ENCODE assay signal across 7 mouse cellular contexts in genomic region chr16:4876033-4876680, GRCm38 (mm10). TPM values are rescaled to one million over a fixed set of nuclear protein-coding genes. Genes with fewer than 3 reads are reported as not detected.
DNase-seq lines count a peak whose midpoint lies in the region; ATAC-seq and TF ChIP-seq lines count a peak whose summit lies in the region.

No protein-coding gene starts in this region.

- H3K9ac ChIP-seq in hindbrain, postnatal 0 days (replicated peaks; ENCODE audit: low read length) = no peak overlapping the region
- 0 out of 2 replicates have a peak overlapping the region, but pooled peaks have one; percentile 8 for H3K9ac ChIP-seq in limb, embryonic 13.5 days
- no peak overlapping the region for H3K9ac ChIP-seq in neural tube, embryonic 13.5 days

- DNase-seq in cerebellum, adult 11-12 months = peak; percentile 72
- peak; percentile 82 for DNase-seq in hindbrain, postnatal 0 days (ENCODE audit: low spot score)
- DNase-seq in embryo, embryonic 10.5 days (ENCODE audit: low spot score) = no peak

- H3K4me2 ChIP-seq in hindbrain, postnatal 0 days (ENCODE audit: low read depth, low read length) = no peak overlapping the region
- no peak overlapping the region for H3K4me2 ChIP-seq in limb, embryonic 13.5 days (replicated peaks)
- H3K4me2 ChIP-seq in neural tube, embryonic 13.5 days = no peak overlapping the region

- H3K4me3 ChIP-seq in megakaryocyte, embryonic 14.5 days (replicated peaks) = peak overlapping the region; percentile 43
- H3K4me3 ChIP-seq in hindbrain, postnatal 0 days (ENCODE audit: low read length) = no peak overlapping the region
- no peak overlapping the region for H3K4me3 ChIP-seq in limb, embryonic 13.5 days
- H3K4me3 ChIP-seq in neural tube, embryonic 13.5 days = no peak overlapping the region

- H3K9me3 ChIP-seq in megakaryocyte, embryonic 14.5 days = no peaks in the 10 kb centered on the region
- H3K9me3 ChIP-seq in hindbrain, postnatal 0 days (ENCODE audit: low read length) = no peaks in the 10 kb centered on the region
- H3K9me3 ChIP-seq in limb, embryonic 13.5 days = no peaks in the 10 kb centered on the region
- H3K9me3 ChIP-seq in neural tube, embryonic 13.5 days = no peaks in the 10 kb centered on the region

- TF ChIP-seq CTCF in hindbrain, postnatal 0 days (IDR thresholded peaks at IDR 0.05; ENCODE audit: low read depth) = no peak

- no peak overlapping the region for H3K27ac ChIP-seq in hindbrain, postnatal 0 days
- H3K27ac ChIP-seq in limb, embryonic 13.5 days = no peak overlapping the region
- peak overlapping the region; percentile 28; the same call in 1 of the 2 replicates for H3K27ac ChIP-seq in neural tube, embryonic 13.5 days (replicated peaks)

- H3K27me3 ChIP-seq in megakaryocyte, embryonic 14.5 days (replicated peaks) = no peaks in the 10 kb centered on the region
- H3K27me3 ChIP-seq in hindbrain, postnatal 0 days (ENCODE audit: insufficient read depth, low read length) = no peaks in the 10 kb centered on the region
- H3K27me3 ChIP-seq in limb, embryonic 13.5 days = no peaks in the 10 kb centered on the region
- no peaks in the 10 kb centered on the region for H3K27me3 ChIP-seq in neural tube, embryonic 13.5 days

- peaks cover 85% of the 10 kb centered on the region for H3K4me1 ChIP-seq in megakaryocyte, embryonic 14.5 days
- peaks cover 15% of the 10 kb centered on the region for H3K4me1 ChIP-seq in hindbrain, postnatal 0 days (ENCODE audit: insufficient read depth, low read length)
- H3K4me1 ChIP-seq in limb, embryonic 13.5 days = peaks cover 28% of the 10 kb centered on the region
- peaks cover 41% of the 10 kb centered on the region for H3K4me1 ChIP-seq in neural tube, embryonic 13.5 days (replicated peaks)

- no peak for ATAC-seq in megakaryocyte, adult 5-6 weeks (ENCODE audit: poor library complexity, severe bottlenecking)
- no peak for ATAC-seq in hindbrain, postnatal 0 days
- no peak for ATAC-seq in limb, embryonic 13.5 days (ENCODE audit: low FRiP score, low read depth)
- ATAC-seq in neural tube, embryonic 13.5 days (ENCODE audit: low read depth) = no peak

- 67% methylated on average over 8 of the region's 8 CpGs for WGBS in hindbrain, postnatal 0 days
- WGBS in limb, embryonic 13.5 days = 83% methylated on average over 8 of the region's 8 CpGs
- WGBS in neural tube, embryonic 13.5 days = 72% methylated on average over 8 of the region's 8 CpGs

- H3K36me3 ChIP-seq in megakaryocyte, embryonic 14.5 days (replicated peaks; ENCODE audit: low read length) = peaks cover 63% of the 10 kb centered on the region
- peaks cover 3% of the 10 kb centered on the region; the same call in 1 of the 2 replicates for H3K36me3 ChIP-seq in hindbrain, postnatal 0 days (ENCODE audit: insufficient read depth, low read length)
- H3K36me3 ChIP-seq in limb, embryonic 13.5 days = peaks cover 47% of the 10 kb centered on the region
- peaks cover 38% of the 10 kb centered on the region for H3K36me3 ChIP-seq in neural tube, embryonic 13.5 days

RNA-seq across cellular contexts. Expression of gene Ubald1, which starts 4.0 kb away (rescaled TPM):
- polyA plus RNA-seq in megakaryocyte, embryonic 14.5 days (2012; ENCODE audit: insufficient read depth, low replicate concordance) = 336 and 551 TPM in 2 replicates
- total RNA-seq in megakaryocyte, adult 5-6 weeks (2015) = 32.1 and 34.6 TPM in 2 replicates
- 11.3 and 18.3 TPM in 2 replicates for total RNA-seq in megakaryocyte, adult 5-6 weeks (2017)
- total RNA-seq in hindbrain, postnatal 0 days (2014; rRNA removed) = 37.6 and 38.8 TPM in 2 replicates
- 66.3 and 66.6 TPM in 2 replicates for polyA plus RNA-seq in hindbrain, postnatal 0 days (2015; fragmentation: Nextera tagmentation; extraction: Ambion mirVana)
- 41.1 and 42.1 TPM in 2 replicates for polyA plus RNA-seq in limb, embryonic 13.5 days (2015; fragmentation: Nextera tagmentation; extraction: Ambion mirVana)
- 54.4 and 66.3 TPM in 2 replicates for polyA plus RNA-seq in neural tube, embryonic 13.5 days (2015; fragmentation: Nextera tagmentation; extraction: Ambion mirVana)

RNA-seq across cellular contexts. Expression of gene Mgrn1, which starts 9.9 kb away (rescaled TPM):
- 29.1 and 37.7 TPM in 2 replicates for polyA plus RNA-seq in megakaryocyte, embryonic 14.5 days (2012; ENCODE audit: insufficient read depth, low replicate concordance)
- total RNA-seq in megakaryocyte, adult 5-6 weeks (2015) = 30.4 and 33.0 TPM in 2 replicates
- total RNA-seq in megakaryocyte, adult 5-6 weeks (2017) = 32.1 and 41.0 TPM in 2 replicates
- 217 and 235 TPM in 2 replicates for total RNA-seq in hindbrain, postnatal 0 days (2014; rRNA removed)
- polyA plus RNA-seq in hindbrain, postnatal 0 days (2015; fragmentation: Nextera tagmentation; extraction: Ambion mirVana) = 123 and 126 TPM in 2 replicates
- polyA plus RNA-seq in limb, embryonic 13.5 days (2015; fragmentation: Nextera tagmentation; extraction: Ambion mirVana) = 98.9 and 102 TPM in 2 replicates
- polyA plus RNA-seq in neural tube, embryonic 13.5 days (2015; fragmentation: Nextera tagmentation; extraction: Ambion mirVana) = 105 and 110 TPM in 2 replicates

RNA-seq across cellular contexts. Expression of gene 4930562C15Rik, which starts 40.9 kb away (rescaled TPM):
- polyA plus RNA-seq in megakaryocyte, embryonic 14.5 days (2012; ENCODE audit: insufficient read depth, low replicate concordance) = not detected in 2 replicates
- not detected in 2 replicates for total RNA-seq in megakaryocyte, adult 5-6 weeks (2015)
- total RNA-seq in megakaryocyte, adult 5-6 weeks (2017) = not detected in 2 replicates
- 0.47 TPM in 1 of 2 replicates, not detected in the other for total RNA-seq in hindbrain, postnatal 0 days (2014; rRNA removed)
- polyA plus RNA-seq in hindbrain, postnatal 0 days (2015; fragmentation: Nextera tagmentation; extraction: Ambion mirVana) = 0.29 and 0.31 TPM in 2 replicates
- 0.75 and 1.2 TPM in 2 replicates for polyA plus RNA-seq in limb, embryonic 13.5 days (2015; fragmentation: Nextera tagmentation; extraction: Ambion mirVana)
- polyA plus RNA-seq in neural tube, embryonic 13.5 days (2015; fragmentation: Nextera tagmentation; extraction: Ambion mirVana) = 0.42 and 0.52 TPM in 2 replicates
